Mouse (Mus musculus) heart, postnatal 0 days (tissue): Measurements from ENCODE around the gene Olfr1336. TPM values are rescaled to one million over a fixed set of nuclear protein-coding genes. Genes with fewer than 3 reads are reported as not detected.

ENCODE experiments used
- ATAC-seq: fragments of 200-750 bp; cut with Nextera tagmentation; 2 replicates; pipeline ENCODE4 v1.8.0; 2017; ENCODE audit warnings: low read depth, moderate number of reproducible peaks, moderate library complexity; ENCODE audit not compliant: insufficient read depth
- DNase-seq: peaks from one replicate; pipeline ENCODE4 v3.0.0-alpha.2; 2016; ENCODE audit warnings: low spot score
- H3K27ac ChIP-seq: fragments of 300-500 bp; sonication (generic); 2 replicates; pipeline ENCODE4 v1.5.1; 2014; ENCODE audit warnings: low read depth, mild to moderate bottlenecking
- H3K27me3 ChIP-seq: fragments of 300-500 bp; sonication (generic); 2 replicates; pipeline ENCODE4 v1.6.1; 2014; ENCODE audit warnings: low read length, mixed read lengths; ENCODE audit not compliant: control insufficient read depth, insufficient read depth
- H3K36me3 ChIP-seq: fragments of 300-500 bp; sonication (generic); replicated peaks from 2 replicates; pipeline ENCODE4 v1.6.1; 2014; ENCODE audit warnings: low read length, mixed read lengths; ENCODE audit not compliant: control insufficient read depth, insufficient read depth
- H3K4me1 ChIP-seq: fragments of 300-500 bp; sonication (generic); 2 replicates; pipeline ENCODE4 v1.6.1; 2014; ENCODE audit warnings: antibody characterized with exemption; ENCODE audit not compliant: control insufficient read depth, insufficient read depth
- H3K4me2 ChIP-seq: fragments of 300-500 bp; sonication (generic); 2 replicates; pipeline ENCODE4 v1.6.1; 2014; ENCODE audit warnings: low read depth, mild to moderate bottlenecking, low read length, moderate library complexity
- H3K4me3 ChIP-seq: fragments of 300-500 bp; sonication (generic); 2 replicates; pipeline ENCODE4 v1.5.1; 2014; ENCODE audit warnings: low read depth, low read length
- H3K9ac ChIP-seq: fragments of 300-500 bp; sonication (generic); replicated peaks from 2 replicates; pipeline ENCODE4 v1.6.1; 2014; ENCODE audit warnings: low read depth, low read length, mixed read lengths
- H3K9me3 ChIP-seq: fragments of 300-500 bp; sonication (generic); replicated peaks from 2 replicates; pipeline ENCODE4 v1.6.1; 2016; ENCODE audit warnings: low read length; ENCODE audit not compliant: control insufficient read depth
- CTCF ChIP-seq: IDR thresholded peaks from 2 replicates; pipeline ENCODE4 v1.5.1; 2016; ENCODE audit warnings: antibody characterized with exemption, control low read depth, low read depth
- EP300 ChIP-seq: IDR thresholded peaks from 2 replicates; pipeline ENCODE4 v1.6.1; 2016; ENCODE audit warnings: antibody characterized with exemption, low read depth
- WGBS: fragments of 180-500 bp; shearing (Covaris S2); extraction: QIAGEN DNeasy Blood & Tissue Kit; methylation state at CpG from one replicate; pipeline ENCODE4 v1.1.7; 2014; 5-methylcytosine and 5-hydroxymethylcytosine counted together
- polyA plus RNA-seq: library from polyadenylated mRNA; unstranded; fragments of >200 nt; fragmentation: Nextera tagmentation; extraction: Ambion mirVana; gene quantifications from 2 replicates; pipeline ENCODE4 v1.2.1, GENCODE M21; 2015
- total RNA-seq: library from RNA; depleted of rRNA; stranded (reverse); fragments of >200 nt; gene quantifications from 2 replicates; pipeline ENCODE4 v1.2.3, GENCODE M21; 2014; ENCODE audit warnings: low replicate concordance; rRNA removed

Gene Olfr1336
- total RNA-seq: not detected in 2 replicates
- polyA plus RNA-seq: not detected in 2 replicates

- Histone ChIP-seq H3K4me2 (no peak within 1 kb of the TSS), H3K27me3 (no peaks in the 10 kb centered on the region), H3K9ac (no peak within 1 kb of the TSS), H3K36me3 (no peaks in the 10 kb centered on the region), H3K4me1 (no peaks in the 10 kb centered on the region), H3K27ac (no peak within 1 kb of the TSS), H3K9me3 (no peaks in the 10 kb centered on the region), H3K4me3 (no peak within 1 kb of the TSS)
- ATAC-seq (no peak), DNase-seq (no peak)
- TF ChIP-seq EP300: no peak
Measured at GRCm38 (mm10) chr7:6455868-6456267, at the start of gene Olfr1336. TSS of gene Olfr1336 (plus strand) at chr7:6456168.

DNA sequence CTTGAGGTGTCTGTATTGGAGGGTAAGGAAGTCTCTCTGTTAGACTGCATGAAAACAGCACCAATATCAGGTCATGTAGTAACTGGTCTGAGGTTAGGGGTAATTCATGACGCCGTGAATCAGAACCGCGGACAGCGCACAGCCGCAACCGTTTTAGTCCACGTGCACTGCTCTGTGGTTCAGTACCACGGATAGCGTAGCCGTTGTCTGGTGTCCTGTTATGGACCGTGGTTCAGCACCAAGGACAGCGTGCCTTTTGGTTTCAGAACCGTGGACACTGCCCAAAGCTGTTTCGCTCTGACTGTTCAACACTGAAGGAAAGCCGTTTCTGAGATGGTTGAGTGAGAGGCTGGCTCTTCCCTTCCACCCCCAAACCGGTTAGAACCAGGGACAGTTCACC is 45.9 kb upstream of the Olfr1336 start, which contains the start of gene Gm20715:
Gm20715 (plus strand) TSS at position 235 of the 400 bp plus-strand sequence.
- H3K27ac ChIP-seq: no peak within 1 kb of the TSS
- H3K4me2 ChIP-seq: no peak within 1 kb of the TSS
- under 1% methylated on average over 17 of the region's 17 CpGs for WGBS
- peak; percentile 90 for DNase-seq
- peak; percentile 97 for ATAC-seq
- H3K4me3 ChIP-seq: no peak within 1 kb of the TSS
- H3K4me1 ChIP-seq: no peaks in the 10 kb centered on the region
- H3K9me3 ChIP-seq: no peaks in the 10 kb centered on the region
- H3K36me3 ChIP-seq: no peaks in the 10 kb centered on the region
- no peak for TF ChIP-seq EP300
- no peak for TF ChIP-seq CTCF
- no peaks in the 10 kb centered on the region for H3K27me3 ChIP-seq
- no peak within 1 kb of the TSS for H3K9ac ChIP-seq

GRCm38 (mm10) chr7:6414626-6415441 is 41.1 kb upstream of the Olfr1336 start:
- Histone ChIP-seq H3K27ac (no peak overlapping the region), H3K36me3 (no peaks in the 10 kb centered on the region), H3K27me3 (no peaks in the 10 kb centered on the region), H3K9me3 (no peaks in the 10 kb centered on the region), H3K4me1 (no peaks in the 10 kb centered on the region), H3K4me3 (no peak overlapping the region), H3K9ac (no peak overlapping the region), H3K4me2 (no peak overlapping the region)
- 8% methylated on average over 21 of the region's 22 CpGs for WGBS
- DNase-seq (no peak), ATAC-seq (no peak)
- TF ChIP-seq EP300 (no peak), CTCF (no peak)

- no peaks in the 10 kb centered on the region for H3K27me3 ChIP-seq
- TF ChIP-seq CTCF (no peak), EP300 (no peak)
- H3K36me3 ChIP-seq: no peaks in the 10 kb centered on the region
- no peaks in the 10 kb centered on the region for H3K9me3 ChIP-seq
- no peak overlapping the region for H3K4me3 ChIP-seq
- ATAC-seq (no peak), DNase-seq (no peak)
- H3K4me1 ChIP-seq: no peaks in the 10 kb centered on the region
- no peak overlapping the region for H3K4me2 ChIP-seq
- 11% methylated on average over 8 of the region's 8 CpGs for WGBS
- no peak overlapping the region for H3K27ac ChIP-seq
- H3K9ac ChIP-seq: no peak overlapping the region
Measured at GRCm38 (mm10) chr7:6415442-6415787, 40.6 kb upstream of the Olfr1336 start.

GRCm38 (mm10) chr7:6419894-6420293 is 36.1 kb upstream of the Olfr1336 start:
- no peak overlapping the region for H3K27ac ChIP-seq
- H3K36me3 ChIP-seq: no peaks in the 10 kb centered on the region
- no peak overlapping the region for H3K4me3 ChIP-seq
- DNase-seq (no peak), ATAC-seq (no peak)
- no peak overlapping the region for H3K4me2 ChIP-seq
- TF ChIP-seq EP300 (no peak), CTCF (no peak)
- H3K4me1 ChIP-seq: no peaks in the 10 kb centered on the region
- H3K9ac ChIP-seq: no peak overlapping the region
- no peaks in the 10 kb centered on the region for H3K27me3 ChIP-seq
- 73% methylated on average over 6 of the region's 6 CpGs for WGBS
- H3K9me3 ChIP-seq: no peaks in the 10 kb centered on the region

GRCm38 (mm10) chr7:6429381-6429780 is 26.6 kb upstream of the Olfr1336 start:
- DNase-seq (no peak), ATAC-seq (no peak)
- no peaks in the 10 kb centered on the region for H3K36me3 ChIP-seq
- H3K4me1 ChIP-seq: no peaks in the 10 kb centered on the region
- WGBS: 77% methylated on average over 3 of the region's 3 CpGs
- no peaks in the 10 kb centered on the region for H3K27me3 ChIP-seq
- H3K9me3 ChIP-seq: no peaks in the 10 kb centered on the region
- TF ChIP-seq EP300 (no peak), CTCF (no peak)
- no peak overlapping the region for H3K9ac ChIP-seq
- H3K4me2 ChIP-seq: no peak overlapping the region
- no peak overlapping the region for H3K4me3 ChIP-seq
- H3K27ac ChIP-seq: no peak overlapping the region
